Mouse (Mus musculus) B cell, adult 62 days (primary cell): ENCODE results near the gene Srsf4. TPM values are rescaled to one million over a fixed set of nuclear protein-coding genes. Genes with fewer than 3 reads are reported as not detected.

Experiments
- total RNA-seq: library from RNA; stranded (reverse); gene quantifications from 4 replicates; pipeline ENCODE4 v1.2.4, GENCODE M21; 2023

Gene Srsf4
- total RNA-seq, result 78.4 to 97.9 TPM (median 87.1 TPM) in 4 replicates

GRCm38 (mm10) chr4:131873293-131874168, at the start of gene Srsf4:
TSS of gene Srsf4 (plus strand) at chr4:131873617.

GRCm38 (mm10) chr4:131837872-131838524, 35.4 kb upstream of the Srsf4 start, which contains the start of gene Ptpru:
TSS of gene Ptpru (minus strand) at chr4:131838288.

GRCm38 (mm10) chr4:131843290-131843743, 30.1 kb upstream of the Srsf4 start, which contains the start of gene Mecr:
TSS of gene Mecr (plus strand) at chr4:131843470.

GRCm38 (mm10) chr4:131921461-131922346, 48.3 kb downstream of the Srsf4 start, which contains the start of gene Tmem200b:
TSS of gene Tmem200b (plus strand) at chr4:131921771.

Other genes with a start within 250 kb of the Srsf4 start
- 0.57 to 1.6 TPM (median 0.65 TPM) in 4 replicates for gene Ptpru, start 35.3 kb upstream of the Srsf4 start, total RNA-seq
- gene Mecr, start 30.1 kb upstream of the Srsf4 start, total RNA-seq, result 21.2 to 27.5 TPM (median 23.9 TPM) in 4 replicates
- not detected in 4 replicates for gene Tmem200b, start 48.2 kb downstream of the Srsf4 start, total RNA-seq
- 0.33 to 0.58 TPM in 2 of 4 replicates, not detected in the others for gene Gm10300, start 201.1 kb downstream of the Srsf4 start, total RNA-seq
- gene Epb41, start 201.7 kb downstream of the Srsf4 start, total RNA-seq, result 73.5 to 77.8 TPM (median 75.5 TPM) in 4 replicates